Mouse (Mus musculus): ENCODE results near the gene Safb2.

GRCm38 (mm10) chr17:56514916-56515315 lies 69.5 kb downstream of the Safb2 start:
- no peak for TF ChIP-seq GATA1 (IDR thresholded peaks at IDR 0.05; ENCODE audit: borderline replicate concordance, low read length)
- TF ChIP-seq FLI1 (IDR thresholded peaks at IDR 0.05; ENCODE audit: low read length), result no peak

All from megakaryocyte, embryonic 14.5 days (primary cell).